Mouse (Mus musculus): ENCODE results near the gene Zfp229. TPM values are rescaled to one million over a fixed set of nuclear protein-coding genes. Genes with fewer than 3 reads are reported as not detected.

Zfp229 gene
- polyA plus RNA-seq (2014; fragmentation: Illumina TruSeq; extraction: RNeasy Lipid Tissue Mini Kit (QIAGEN cat#74804); ENCODE audit: low read depth, low replicate concordance): 3.7 TPM

DNA sequence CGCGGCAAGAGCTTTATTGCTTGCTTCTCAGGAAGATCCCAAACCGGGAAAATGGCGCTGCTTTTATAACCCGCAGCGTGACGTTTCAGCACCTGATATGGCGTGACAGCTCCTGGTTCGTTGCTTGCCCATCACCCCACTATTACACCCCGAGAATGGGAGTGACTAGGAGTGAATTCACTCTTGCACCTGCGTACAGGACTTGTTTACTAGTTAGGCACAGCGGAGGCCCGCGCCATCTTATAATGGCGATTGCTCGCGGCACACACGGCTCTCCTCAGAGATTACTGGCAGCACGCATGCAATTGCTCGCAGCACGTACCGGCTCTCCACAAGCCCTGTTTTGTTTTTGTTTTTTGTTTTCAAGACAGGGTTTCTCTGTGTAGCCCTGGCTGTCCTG, at the start of gene Zfp229:
Zfp229 (plus strand) TSS at position 301 of the 400 bp plus-strand sequence.

DNA sequence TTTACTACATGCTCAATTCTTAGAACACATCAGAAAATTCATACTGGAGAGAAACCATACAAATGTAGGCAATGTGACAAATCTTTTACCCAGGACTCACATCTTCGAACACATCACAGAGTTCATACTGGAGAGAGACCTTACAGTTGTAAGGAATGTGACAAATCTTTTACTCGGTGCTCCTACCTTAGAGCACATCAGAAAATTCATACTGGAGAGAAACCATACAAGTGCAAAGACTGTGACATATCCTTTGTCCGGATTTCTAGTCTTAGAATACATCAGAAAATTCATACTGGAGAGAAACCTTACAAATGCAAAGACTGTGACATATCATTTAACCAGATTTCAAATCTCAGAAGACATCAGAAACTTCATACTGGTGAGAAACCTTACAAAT, 39.0 kb upstream of the Zfp229 start, which contains the start of gene Gm10226:
Gm10226 (plus strand) TSS at position 301 of the 400 bp plus-strand sequence.

DNA sequence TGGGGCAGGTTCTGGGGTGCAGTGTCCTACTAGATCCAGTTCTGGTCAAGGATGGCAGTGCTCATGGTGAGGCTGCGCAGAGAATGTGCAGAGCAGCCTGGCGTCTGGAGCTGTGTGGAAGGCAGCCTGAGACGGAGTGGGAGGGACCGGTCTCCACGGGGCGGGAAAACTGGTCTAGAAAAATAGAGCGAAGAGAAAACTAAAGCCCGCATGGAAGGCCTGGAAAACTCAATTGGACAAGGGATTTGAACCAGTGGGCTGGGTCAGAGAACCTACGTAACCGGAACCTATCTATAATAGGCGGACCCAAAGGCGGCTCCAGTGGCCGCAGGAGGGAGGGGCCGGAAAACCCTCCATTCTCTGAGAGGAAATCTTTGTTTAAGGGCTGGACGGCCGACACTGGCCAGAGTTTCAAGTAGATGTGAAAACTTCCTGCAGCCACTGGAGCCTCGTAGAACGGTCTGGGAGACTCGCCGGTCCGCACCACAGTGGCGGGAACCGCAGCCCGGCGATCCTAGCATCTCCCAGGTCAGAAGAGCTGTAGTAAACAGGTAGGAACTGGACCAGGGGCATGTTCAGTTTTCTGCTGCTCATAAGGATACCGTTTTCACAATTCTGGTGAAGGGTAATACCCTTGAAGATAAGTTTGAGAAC, 23.1 kb upstream of the Zfp229 start, which contains the start of gene Zfp760:
Zfp760 (plus strand) TSS at position 399 of the 654 bp plus-strand sequence.

Other genes starting within 250 kb of the Zfp229 start
- gene Zfp53, start 241.8 kb upstream of the Zfp229 start, polyA plus RNA-seq (2014; fragmentation: Illumina TruSeq; extraction: RNeasy Lipid Tissue Mini Kit (QIAGEN cat#74804); ENCODE audit: low read depth, low replicate concordance): 3.6 TPM
- 8.1 TPM for gene Zfp52, start 195.3 kb upstream of the Zfp229 start, polyA plus RNA-seq (2014; fragmentation: Illumina TruSeq; extraction: RNeasy Lipid Tissue Mini Kit (QIAGEN cat#74804); ENCODE audit: low read depth, low replicate concordance)
- gene Zfp948, start 163.8 kb upstream of the Zfp229 start, polyA plus RNA-seq (2014; fragmentation: Illumina TruSeq; extraction: RNeasy Lipid Tissue Mini Kit (QIAGEN cat#74804); ENCODE audit: low read depth, low replicate concordance): 6.7 TPM
- gene Zfp983, start 80.2 kb upstream of the Zfp229 start, polyA plus RNA-seq (2014; fragmentation: Illumina TruSeq; extraction: RNeasy Lipid Tissue Mini Kit (QIAGEN cat#74804); ENCODE audit: low read depth, low replicate concordance): 3.8 TPM
- gene Gm10226, start 38.9 kb upstream of the Zfp229 start, polyA plus RNA-seq (2014; fragmentation: Illumina TruSeq; extraction: RNeasy Lipid Tissue Mini Kit (QIAGEN cat#74804); ENCODE audit: low read depth, low replicate concordance): not detected
- 2.1 TPM for gene Zfp760, start 23.1 kb upstream of the Zfp229 start, polyA plus RNA-seq (2014; fragmentation: Illumina TruSeq; extraction: RNeasy Lipid Tissue Mini Kit (QIAGEN cat#74804); ENCODE audit: low read depth, low replicate concordance)
- gene Zfp820, start 115.0 kb downstream of the Zfp229 start, polyA plus RNA-seq (2014; fragmentation: Illumina TruSeq; extraction: RNeasy Lipid Tissue Mini Kit (QIAGEN cat#74804); ENCODE audit: low read depth, low replicate concordance): 0.84 TPM
- 1.2 TPM for gene Zfp995, start 179.1 kb downstream of the Zfp229 start, polyA plus RNA-seq (2014; fragmentation: Illumina TruSeq; extraction: RNeasy Lipid Tissue Mini Kit (QIAGEN cat#74804); ENCODE audit: low read depth, low replicate concordance)
- gene Zfp942, start 231.7 kb downstream of the Zfp229 start, polyA plus RNA-seq (2014; fragmentation: Illumina TruSeq; extraction: RNeasy Lipid Tissue Mini Kit (QIAGEN cat#74804); ENCODE audit: low read depth, low replicate concordance): 7.4 TPM
- gene Zfp943, start 231.8 kb downstream of the Zfp229 start, polyA plus RNA-seq (2014; fragmentation: Illumina TruSeq; extraction: RNeasy Lipid Tissue Mini Kit (QIAGEN cat#74804); ENCODE audit: low read depth, low replicate concordance): 26.5 TPM

Measured in heart, adult 10 weeks (tissue).